Mouse (Mus musculus): ENCODE data around the gene Ehd1. TPM values are rescaled to one million over a fixed set of nuclear protein-coding genes. Genes with fewer than 3 reads are reported as not detected.

Ehd1 gene
- polyA plus RNA-seq, 1 experiment, result 86.5 TPM

GRCm38 (mm10) chr19:6260946-6261345 is 15.6 kb upstream of the Ehd1 start:
- no peak for DNase-seq (ENCODE audit: low spot score)

GRCm38 (mm10) chr19:6261379-6261778 is 15.1 kb upstream of the Ehd1 start:
- no peak for DNase-seq (ENCODE audit: low spot score)

- DNase-seq (ENCODE audit: low spot score), result peak; percentile 54
Measured at GRCm38 (mm10) chr19:6262222-6262621, 14.3 kb upstream of the Ehd1 start.

- DNase-seq (ENCODE audit: low spot score), result no peak
Measured at GRCm38 (mm10) chr19:6262839-6263433, 13.6 kb upstream of the Ehd1 start.

GRCm38 (mm10) chr19:6264200-6264599 is 12.3 kb upstream of the Ehd1 start:
- no peak for DNase-seq (ENCODE audit: low spot score)

- no peak for DNase-seq (ENCODE audit: low spot score)
Measured at GRCm38 (mm10) chr19:6264945-6265344, 11.6 kb upstream of the Ehd1 start.

- DNase-seq (ENCODE audit: low spot score), result no peak
Measured at GRCm38 (mm10) chr19:6265727-6266182, 10.8 kb upstream of the Ehd1 start.

GRCm38 (mm10) chr19:6267306-6268169 is 9.0 kb upstream of the Ehd1 start:
- no peak for DNase-seq (ENCODE audit: low spot score)

- DNase-seq (ENCODE audit: low spot score), result peak; percentile 70
Measured at GRCm38 (mm10) chr19:6268170-6268528, 8.4 kb upstream of the Ehd1 start.

GRCm38 (mm10) chr19:6268670-6269132 is 7.8 kb upstream of the Ehd1 start:
- DNase-seq (ENCODE audit: low spot score), result no peak

- no peak for DNase-seq (ENCODE audit: low spot score)
Measured at GRCm38 (mm10) chr19:6269798-6270475, 6.6 kb upstream of the Ehd1 start.

GRCm38 (mm10) chr19:6270661-6271060 is 5.9 kb upstream of the Ehd1 start:
- DNase-seq (ENCODE audit: low spot score), result no peak

GRCm38 (mm10) chr19:6271206-6271605 is 5.3 kb upstream of the Ehd1 start:
- DNase-seq (ENCODE audit: low spot score), result no peak

- no peak for DNase-seq (ENCODE audit: low spot score)
Measured at GRCm38 (mm10) chr19:6272053-6272452, 4.5 kb upstream of the Ehd1 start.

GRCm38 (mm10) chr19:6272738-6273137 is 3.8 kb upstream of the Ehd1 start:
- DNase-seq (ENCODE audit: low spot score), result no peak

GRCm38 (mm10) chr19:6273592-6273991 is 2.9 kb upstream of the Ehd1 start:
- DNase-seq (ENCODE audit: low spot score), result no peak

- no peak for DNase-seq (ENCODE audit: low spot score)
Measured at GRCm38 (mm10) chr19:6273998-6274608, 2.4 kb upstream of the Ehd1 start.

GRCm38 (mm10) chr19:6275740-6276389 is 660 bp upstream of the Ehd1 start:
- DNase-seq (ENCODE audit: low spot score), result no peak

GRCm38 (mm10) chr19:6277661-6278438 is 1.3 kb downstream of the Ehd1 start:
- DNase-seq (ENCODE audit: low spot score), result peak; percentile 54

GRCm38 (mm10) chr19:6278439-6279073 is 2.0 kb downstream of the Ehd1 start:
- no peak for DNase-seq (ENCODE audit: low spot score)
